Mouse (Mus musculus) adrenal gland, adult 8-10 months (tissue): ENCODE data around the gene Uvrag. TPM values are rescaled to one million over a fixed set of nuclear protein-coding genes. Genes with fewer than 3 reads are reported as not detected.

Experiments
- DNase-seq: peaks from one replicate; pipeline ENCODE4 v3.0.0; 2022
- total RNA-seq, 4 experiments: library from RNA; stranded (reverse); gene quantifications; 2 replicates each; pipeline ENCODE4 v1.2.4; 2022

Gene Uvrag
- total RNA-seq, 4 experiments from 2014 or later = 32.5 to 46.9 (median 40.3) TPM

DNA sequence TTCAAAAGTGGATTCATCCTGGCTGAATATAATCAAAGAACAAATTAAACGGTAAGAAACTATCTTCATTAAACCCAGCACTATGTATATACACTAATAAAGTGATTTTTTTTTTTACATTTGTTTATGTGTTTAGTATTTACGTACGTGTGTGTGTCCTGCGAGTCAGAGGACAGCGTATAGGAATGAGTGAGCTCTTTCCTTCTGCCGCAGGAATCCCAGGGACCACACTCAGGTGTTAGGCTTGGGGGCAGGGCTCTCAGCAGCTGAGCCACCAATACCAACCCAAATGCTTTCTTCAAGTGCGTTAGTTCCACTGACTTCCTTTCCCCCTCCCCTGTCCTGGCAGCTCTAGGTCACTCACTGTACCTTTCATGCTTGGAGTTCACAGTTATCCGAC is 125.0 kb downstream of the Uvrag start:
- no peak for DNase-seq

DNA sequence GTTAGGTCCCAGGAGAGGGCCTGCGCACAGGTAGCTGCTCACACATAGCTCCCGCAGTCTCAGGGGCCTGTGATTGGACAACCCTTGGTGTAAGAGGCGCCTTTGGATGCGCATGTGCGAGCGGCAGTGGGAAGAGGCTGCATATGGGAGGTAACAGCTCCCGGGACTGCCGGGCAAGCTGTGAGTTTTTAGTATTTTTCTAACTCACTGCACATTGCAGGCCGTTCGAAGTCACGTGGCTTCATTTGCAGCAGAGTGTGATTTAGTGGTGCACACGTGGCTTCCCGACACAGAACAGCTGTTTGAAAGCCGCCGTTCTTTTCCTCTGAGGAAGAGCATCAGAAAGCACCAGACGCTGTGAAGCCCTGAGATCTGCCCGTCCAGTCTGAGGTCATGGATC is 125.5 kb downstream of the Uvrag start:
- no peak for DNase-seq

DNA sequence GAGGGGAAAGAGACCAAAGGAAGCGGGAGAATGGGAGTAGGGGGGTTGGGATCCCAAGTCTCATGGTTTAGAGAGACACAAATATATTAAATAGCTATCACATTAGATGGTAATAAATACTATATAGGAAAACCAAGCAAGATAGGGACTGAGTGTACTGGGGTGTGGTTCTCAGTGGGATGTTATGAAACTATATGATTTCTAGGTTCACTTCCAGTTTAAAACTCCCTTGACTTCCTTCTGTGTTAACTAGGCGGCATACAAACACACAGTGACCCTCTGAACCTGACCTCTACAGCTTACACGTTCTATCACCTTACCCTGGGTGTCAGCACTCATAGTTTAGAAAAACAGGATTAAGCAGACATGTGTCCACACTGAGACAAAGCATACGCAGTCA is 126.3 kb downstream of the Uvrag start:
- no peak for DNase-seq

DNA sequence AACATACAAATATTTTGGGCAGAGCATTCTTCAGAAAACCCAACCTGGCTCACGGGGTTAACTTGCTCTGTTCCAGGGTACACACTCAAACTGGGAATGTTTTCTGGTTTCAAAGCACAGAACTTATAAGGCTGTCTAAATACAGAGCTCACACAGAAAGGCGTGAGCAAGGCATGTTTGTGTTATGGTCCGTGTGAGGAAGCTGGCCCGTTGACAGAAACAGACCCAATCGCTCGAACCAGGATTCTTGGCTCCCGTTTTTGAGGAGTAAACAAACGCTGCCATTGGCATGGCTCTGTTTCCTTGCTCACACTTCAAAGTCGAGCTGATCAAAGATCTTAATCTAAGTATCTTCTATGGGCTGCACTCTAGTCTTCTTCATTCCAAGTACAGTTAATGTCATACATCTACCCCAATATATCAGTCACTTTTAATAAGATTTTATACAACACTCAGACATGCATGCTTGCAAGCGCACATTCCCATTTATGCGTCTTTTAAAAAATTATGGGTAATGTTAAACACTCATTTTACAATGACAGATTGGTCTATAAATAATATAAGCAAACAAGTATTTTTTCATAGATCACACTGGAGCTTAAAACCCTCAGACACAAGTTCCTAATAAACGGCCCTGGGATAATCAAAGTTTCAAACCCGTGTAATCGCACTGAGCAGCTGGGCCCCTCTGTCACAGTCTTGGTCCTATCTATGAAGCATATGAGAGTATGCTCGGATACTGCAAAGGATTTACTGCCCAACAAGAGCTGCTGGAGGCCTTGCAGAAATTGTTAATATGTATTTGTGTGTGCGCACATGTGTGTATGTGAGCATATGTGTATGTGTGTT is 133.2 kb downstream of the Uvrag start:
- DNase-seq = no peak

DNA sequence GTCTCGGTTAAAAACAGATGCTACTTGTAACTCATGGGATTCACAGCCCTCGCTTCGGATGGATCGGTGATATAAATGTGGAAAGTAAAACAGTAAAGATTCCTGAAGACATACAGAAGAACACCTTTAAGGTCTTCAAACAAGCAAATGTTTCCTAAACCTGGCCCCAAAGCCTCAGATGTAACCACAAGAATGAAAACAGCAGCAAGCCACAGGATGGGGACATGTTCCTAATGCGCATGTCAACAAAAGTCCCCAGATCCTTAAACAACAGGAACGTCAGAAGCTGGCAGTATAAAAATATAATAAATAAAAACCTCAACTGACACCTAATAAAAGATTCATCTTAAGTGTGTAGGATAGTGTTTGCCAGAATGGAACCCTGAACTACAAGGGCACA is 137.7 kb downstream of the Uvrag start:
- DNase-seq = no peak

DNA sequence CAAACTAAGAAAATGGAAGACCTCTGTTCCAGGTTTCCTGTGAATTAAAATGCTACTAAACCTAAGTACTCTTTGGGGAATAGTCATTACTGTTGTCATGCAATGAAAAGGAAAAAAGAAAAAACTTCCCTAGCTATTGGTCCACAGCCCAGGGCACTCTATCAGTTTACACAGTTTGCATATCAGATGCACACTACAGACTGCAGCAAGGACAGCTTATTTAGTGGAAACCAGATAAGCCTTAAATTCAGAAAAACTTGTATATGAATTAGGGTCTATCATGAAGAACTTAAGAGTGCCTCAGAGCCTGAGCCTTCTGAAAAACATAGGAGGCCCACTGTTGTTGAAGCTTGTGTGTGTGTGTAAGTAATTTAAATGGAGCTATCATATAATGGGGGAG is 142.2 kb downstream of the Uvrag start:
- no peak for DNase-seq

DNA sequence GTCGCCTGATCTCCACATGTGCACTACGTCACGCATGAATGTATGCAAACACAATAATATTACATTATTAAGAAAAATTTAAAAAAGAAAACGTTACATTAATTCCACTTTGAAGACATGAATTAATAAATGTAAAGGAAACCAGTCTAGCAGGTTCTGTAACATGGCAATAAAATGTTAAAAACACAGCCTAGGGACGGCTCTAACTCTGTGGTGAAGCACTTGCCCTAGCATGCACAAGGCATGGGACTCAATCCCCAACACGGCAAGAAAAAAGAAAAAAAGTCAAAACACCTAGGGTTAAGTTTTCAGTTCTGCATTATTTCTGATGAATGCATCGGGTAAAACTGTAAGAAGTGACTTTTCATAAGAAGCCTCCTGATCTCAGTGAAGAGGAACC is 143.2 kb downstream of the Uvrag start:
- DNase-seq = no peak

DNA sequence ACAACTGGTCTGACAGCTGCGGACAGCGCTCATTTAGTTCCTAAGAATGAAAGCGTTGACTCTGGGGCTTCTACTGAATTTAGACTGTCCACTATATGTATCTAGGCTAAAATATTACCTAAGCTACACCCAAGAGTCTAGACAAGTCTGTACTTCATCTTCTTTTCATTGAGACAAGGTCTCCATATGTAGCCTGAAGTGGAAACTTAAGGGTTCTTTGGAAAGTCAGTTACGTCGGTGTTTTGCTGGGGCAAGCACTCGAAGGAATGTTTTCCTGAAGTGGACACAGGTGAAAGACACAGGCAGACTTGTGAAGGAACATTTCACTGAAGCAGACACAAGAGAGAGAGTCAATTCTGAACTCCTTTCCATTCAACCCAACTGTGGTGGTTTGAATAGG is 144.2 kb downstream of the Uvrag start:
- no peak for DNase-seq

DNA sequence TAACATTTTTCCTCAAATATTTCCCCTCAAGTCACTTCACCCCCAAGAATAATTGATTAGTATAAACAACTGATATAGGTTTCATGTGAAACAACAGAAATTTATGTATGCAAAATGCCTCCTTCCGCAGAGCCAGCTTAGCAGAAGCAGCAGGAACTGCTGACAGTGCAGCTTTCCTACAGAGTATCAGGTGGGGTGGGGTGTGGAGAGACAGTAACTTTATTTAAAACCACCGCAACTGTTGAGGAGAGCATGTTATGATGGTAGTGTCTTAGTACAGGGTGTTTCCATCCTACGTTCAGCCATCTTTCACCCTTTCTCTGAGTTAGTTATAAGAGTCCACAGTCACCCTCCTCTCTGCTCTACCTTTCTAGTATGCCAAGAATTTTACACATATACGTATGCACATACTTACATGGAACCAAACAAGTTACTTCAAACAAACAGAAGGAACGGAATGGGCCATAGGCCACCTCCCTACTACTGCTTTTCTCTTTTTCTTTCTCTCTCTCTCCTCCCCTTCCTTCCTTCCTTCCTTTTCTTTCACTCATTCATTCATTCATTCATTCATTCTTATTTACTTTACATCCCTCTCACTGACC is 145.7 kb downstream of the Uvrag start:
- no peak for DNase-seq

DNA sequence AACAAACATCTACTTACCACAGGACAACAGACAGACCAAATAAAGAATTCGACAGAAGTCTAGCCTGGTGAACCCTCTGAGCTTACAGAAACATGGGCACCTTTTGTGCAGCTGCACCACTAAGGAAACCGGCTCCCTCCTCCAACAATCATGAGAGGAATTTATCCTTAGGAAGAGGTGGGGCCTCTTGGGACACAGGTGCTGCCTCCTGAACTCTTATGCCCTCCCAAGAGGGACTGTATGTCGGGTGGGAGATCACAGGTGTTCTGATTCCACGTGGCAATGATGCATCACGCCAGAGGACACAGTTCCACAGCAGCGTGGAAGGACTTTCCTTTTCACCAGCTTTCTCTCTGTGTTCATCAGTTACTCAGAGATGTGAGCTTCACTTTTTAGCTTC is 146.8 kb downstream of the Uvrag start:
- DNase-seq = no peak

DNA sequence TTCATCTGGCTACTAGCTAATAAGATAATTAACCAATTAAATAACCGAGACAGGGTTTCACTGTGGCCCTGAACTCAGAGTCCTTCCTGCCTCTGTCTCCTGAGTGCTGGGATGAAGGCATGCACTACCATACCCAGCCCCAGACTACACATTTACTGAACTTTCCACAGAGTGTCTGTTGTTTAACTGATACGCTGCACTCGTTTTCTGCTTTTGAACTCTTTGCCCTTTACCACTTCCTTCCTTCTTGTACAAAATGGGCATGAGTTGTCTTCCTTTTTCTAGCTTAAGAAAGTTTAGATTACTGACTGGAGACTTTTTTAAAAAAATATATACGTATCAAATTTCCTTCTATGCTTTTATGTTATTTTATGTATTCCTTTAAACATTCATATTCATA is 147.5 kb downstream of the Uvrag start:
- no peak for DNase-seq

DNA sequence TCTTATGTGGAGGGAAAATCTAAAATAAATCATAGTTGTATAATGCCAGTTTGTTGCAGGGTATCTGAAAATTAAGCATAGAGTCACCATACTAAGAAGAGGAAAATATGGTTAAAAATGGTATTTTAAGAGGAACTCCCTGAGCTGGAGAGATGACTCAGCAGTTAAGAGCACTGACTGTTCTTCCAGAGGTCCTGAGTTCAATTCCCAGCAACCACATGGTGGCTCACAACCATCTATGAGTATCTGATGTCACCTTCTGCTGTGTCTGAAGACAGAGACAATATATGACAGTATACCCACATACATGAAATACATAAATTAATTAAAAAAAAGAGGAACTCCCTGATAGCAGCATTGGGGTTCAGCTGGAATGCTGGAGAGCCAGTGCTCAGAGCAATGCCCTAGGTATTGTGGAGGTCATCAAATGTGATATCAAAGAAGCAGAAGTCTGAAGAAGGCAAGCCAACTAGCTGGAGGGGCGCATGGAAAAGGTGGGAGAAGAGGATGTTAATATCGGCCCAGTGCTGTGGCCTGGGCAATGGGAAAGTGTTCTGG is 149.7 kb downstream of the Uvrag start:
- DNase-seq = no peak

DNA sequence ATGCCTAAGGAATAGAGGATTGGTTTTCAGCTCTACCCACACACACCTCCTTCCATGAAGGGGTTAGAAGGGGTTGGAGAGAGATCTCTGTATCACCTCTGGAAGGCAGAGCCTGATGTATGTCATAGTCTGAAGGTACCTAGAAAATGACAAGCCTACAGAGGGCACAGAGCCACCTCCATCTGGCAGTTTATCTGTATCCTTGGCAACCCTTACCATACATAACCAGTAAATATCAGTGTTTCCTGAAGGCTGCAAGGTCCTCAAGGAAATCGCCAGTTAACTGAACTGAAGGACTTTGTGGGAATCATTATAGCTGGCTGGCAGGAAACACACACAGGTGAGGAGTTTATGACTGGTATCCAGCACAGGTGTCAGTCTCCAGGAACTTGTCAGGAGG is 150.4 kb downstream of the Uvrag start:
- no peak for DNase-seq

DNA sequence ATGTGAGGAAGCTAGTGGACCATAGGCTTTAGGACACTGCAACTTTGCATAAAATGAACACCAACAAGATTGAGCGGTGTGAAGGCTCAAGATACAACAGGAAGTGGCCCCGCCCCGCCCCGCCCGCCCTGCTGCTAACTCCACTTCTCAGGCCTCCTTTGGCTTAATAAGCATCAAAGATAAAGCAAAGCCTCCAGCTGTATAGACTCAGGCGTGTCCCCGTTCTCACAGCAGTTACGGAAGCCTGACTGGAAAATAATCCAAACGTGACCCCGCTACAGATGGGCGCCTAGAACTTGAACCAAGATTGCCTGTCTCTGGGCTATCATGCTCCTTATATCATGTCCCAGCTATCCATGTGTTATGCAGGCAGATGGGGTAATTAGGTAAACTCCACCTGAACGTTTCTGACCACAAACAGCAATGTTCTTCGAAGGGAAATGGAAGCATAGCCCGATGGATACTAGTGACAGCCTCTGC is 153.9 kb downstream of the Uvrag start:
- no peak for DNase-seq

DNA sequence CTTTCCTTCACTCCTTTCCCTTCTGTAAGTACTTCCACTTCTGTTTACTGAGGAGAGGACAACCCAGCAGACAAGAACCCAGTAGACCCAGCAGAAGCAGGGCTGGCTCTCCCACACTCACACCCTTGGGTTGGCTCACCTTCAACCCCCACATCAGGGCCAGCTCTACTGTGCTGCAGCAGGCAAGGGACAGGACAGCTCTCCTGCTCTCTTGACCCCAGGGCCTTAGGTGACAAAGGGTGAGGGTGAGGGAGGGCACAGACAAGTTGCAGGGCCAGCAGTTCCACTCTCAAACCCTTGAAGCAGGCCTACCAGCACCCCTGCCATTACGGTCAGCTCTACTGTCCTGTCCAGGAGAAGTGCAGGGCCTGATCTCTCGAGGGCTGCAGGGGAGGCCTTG is 155.0 kb downstream of the Uvrag start:
- no peak for DNase-seq

DNA sequence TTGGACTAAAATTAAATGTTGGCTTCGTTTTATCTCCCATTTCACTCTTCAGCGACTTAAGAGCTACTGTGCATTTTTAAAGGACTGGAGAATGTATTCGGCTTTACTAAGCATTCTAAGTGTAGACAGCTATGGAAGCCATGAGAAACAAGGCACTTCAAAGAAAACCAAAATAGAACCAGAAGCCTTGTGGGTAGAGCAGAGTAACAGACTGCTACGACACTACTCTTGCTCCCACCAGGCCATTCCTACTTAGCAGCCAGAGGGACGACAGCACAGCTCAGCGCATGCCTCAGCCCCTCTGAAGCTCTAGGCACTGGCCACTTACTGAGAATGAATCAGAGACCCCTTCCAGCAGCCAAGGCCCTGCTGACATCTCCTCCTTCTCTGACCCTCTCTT is 155.5 kb downstream of the Uvrag start:
- no peak for DNase-seq

DNA sequence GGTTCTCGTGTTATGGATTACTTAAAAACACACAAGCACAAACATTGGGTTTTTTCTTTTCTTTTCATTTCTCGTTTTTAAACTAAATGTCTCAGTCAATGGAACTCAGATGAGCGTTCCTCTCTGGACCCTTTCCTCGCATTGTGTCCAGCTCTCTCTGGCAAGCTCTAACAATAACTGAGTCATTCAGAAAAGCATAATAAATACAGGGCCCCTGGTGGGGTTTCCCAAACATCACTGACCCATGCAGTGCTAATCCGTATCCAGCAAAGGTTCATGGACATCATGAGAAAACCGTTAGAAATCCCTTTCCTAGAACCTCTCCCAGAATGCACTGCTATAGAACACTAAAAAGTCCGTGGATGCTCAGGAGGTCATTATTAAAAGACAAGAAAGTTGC is 156.6 kb downstream of the Uvrag start:
- no peak for DNase-seq

DNA sequence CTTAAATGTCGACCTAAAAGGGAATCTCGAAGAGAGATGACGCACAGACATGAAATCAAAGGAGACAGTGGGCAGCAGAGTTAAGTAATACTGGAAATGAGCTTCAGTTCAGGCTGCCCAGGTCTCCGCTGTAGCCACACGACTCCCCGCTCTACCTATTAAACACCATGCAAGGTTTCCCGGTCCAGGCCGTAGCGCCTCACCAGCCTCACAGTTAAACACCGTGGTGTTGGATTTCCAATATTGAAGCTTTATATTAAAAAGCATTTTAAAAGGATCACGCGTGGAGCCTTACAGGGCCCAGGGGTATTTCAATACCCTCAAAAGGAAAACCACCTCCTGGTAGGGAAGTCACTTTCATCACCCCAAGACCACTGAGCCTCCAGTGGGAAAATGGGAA is 157.9 kb downstream of the Uvrag start:
- DNase-seq = no peak

DNA sequence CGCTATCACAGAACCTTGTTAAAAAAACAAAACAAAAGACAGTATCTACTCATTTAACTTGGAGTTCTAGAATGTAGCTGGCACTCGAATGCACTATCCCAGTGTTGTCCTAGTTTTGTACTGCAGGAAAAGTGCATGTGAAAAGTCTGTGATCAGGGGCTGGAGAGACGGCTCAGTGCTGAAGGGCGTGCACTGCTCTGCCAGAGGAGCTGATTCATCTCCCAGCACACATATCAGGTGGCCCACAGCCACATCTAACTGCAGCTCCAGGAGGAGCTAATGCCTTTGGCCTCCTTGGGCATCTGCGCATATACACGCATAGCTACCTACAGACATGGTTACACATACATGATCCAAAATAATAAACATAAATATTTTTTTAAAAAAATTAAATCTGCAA is 159.5 kb downstream of the Uvrag start:
- no peak for DNase-seq

DNA sequence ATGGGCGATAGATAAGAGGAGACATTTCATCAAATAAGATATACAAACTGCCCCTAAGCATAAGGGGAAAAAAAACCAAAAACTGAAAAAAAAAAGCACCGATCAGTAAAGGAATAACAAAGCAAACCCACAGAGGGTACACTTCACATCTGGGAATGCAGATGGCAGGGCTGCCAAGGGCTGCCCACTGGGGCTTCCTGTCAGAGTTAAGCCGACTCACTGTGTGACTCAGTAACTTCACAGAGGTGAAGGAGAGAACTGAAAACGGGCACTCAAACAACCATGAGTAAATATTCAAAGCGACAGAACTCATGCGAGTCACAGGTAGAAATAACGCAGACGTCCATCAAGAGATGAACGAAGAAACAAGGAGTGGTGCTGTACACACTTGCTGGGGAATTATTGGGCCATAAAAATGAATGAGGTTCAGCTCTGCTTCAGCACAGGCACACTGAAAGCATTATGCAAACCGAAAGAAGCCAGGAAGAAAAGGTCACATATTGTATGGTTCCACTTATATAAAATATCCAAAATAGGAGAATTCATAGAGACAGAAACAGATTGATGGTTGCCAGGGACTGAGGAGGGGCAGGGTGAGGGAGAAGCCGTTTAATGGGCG is 164.0 kb downstream of the Uvrag start:
- no peak for DNase-seq

DNA sequence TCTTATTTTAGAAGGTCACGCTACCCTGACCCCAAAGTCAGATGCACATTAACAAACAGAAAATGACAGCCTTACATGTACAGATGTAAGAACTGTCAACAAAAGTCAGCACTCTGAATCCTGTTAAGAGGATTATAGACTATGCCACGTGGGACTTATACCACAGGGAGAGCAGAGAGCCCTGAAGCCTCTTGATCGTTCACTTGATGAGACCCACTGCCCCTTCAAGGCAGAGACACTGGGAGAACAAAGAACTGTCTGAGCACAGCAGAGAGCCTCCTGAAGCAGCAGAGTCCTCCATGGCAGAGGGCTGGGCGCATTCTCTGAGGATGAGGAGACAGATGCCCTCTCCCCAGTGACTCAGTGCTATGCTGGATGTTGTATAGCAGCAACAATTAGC is 166.4 kb downstream of the Uvrag start:
- no peak for DNase-seq

DNA sequence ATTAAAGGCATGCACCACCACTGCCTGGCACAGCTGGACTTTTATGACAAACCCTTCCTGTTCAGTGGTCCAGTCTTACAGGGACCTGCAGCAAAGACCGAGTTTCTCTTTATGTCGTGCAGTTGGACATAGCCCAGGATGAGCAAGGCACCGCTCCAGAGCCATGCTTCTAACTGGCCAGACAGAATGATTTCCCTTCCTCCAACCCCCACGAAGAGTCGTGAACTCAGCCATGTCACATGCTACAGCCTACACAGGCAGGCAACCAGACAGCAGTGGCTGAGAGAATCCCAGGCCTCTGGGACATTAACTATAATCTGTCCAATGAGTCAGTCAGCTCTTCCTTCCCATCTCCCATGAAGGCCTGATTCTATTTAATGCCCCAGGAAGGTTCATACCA is 170.2 kb downstream of the Uvrag start:
- DNase-seq = no peak

DNA sequence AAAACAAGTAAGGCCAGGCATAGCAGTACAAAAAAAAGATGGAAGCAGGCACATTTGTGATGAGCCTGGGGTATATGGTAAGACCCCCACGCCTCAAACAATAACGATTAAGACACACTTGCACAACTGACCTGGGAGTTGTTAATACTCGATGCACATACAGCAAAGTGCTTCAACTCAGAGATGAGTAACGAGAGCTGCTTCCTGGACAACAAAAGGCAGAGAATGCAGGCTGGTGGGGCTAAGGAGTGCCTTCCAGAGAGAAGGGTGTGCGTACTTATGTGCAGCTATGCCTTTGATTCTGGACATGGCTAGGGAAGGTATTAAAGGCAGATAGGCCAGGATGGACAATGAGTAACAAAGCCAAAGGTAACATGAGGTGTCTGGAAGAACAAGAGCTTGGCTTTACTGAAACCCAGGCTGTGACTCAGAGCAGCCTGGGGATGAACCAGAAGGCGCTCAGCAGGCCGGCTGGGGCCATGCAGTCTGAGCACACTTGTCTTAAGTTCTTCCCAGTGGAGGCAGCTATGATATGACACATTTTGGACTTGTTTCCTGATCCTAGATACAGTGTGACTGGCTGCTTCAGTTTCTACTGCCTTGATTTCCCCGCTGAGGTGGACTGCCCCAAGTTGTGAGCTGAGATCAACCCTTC is 172.1 kb downstream of the Uvrag start:
- DNase-seq = no peak
